Mouse (Mus musculus) forebrain, embryonic 12.5 days (tissue): ENCODE data around the gene Aatk. TPM values are rescaled to one million over a fixed set of nuclear protein-coding genes. Genes with fewer than 3 reads are reported as not detected.

Experiments
- ATAC-seq: fragments of 200-750 bp; cut with Nextera tagmentation; 2 replicates; pipeline ENCODE4 v1.8.0; 2017; ENCODE audit warnings: moderate TSS enrichment; ENCODE audit not compliant: low FRiP score
- H3K27ac ChIP-seq: fragments of 300-500 bp; sonication (generic); 2 replicates; pipeline ENCODE4 v1.5.1; 2016; ENCODE audit warnings: mild to moderate bottlenecking
- H3K27me3 ChIP-seq: fragments of 300-500 bp; sonication (generic); 2 replicates; pipeline ENCODE4 v1.6.1; 2016; ENCODE audit warnings: mild to moderate bottlenecking
- H3K36me3 ChIP-seq: fragments of 300-500 bp; sonication (generic); replicated peaks from 2 replicates; pipeline ENCODE4 v1.6.1; 2016; ENCODE audit warnings: mild to moderate bottlenecking
- H3K4me1 ChIP-seq: fragments of 300-500 bp; sonication (generic); 2 replicates; pipeline ENCODE4 v1.6.1; 2016
- H3K4me2 ChIP-seq: fragments of 300-500 bp; sonication (generic); 2 replicates; pipeline ENCODE4 v1.6.1; 2016; ENCODE audit warnings: mild to moderate bottlenecking, moderate library complexity
- H3K4me3 ChIP-seq: fragments of 300-500 bp; sonication (generic); replicated peaks from 2 replicates; pipeline ENCODE4 v1.5.1; 2016; ENCODE audit warnings: mild to moderate bottlenecking
- H3K9ac ChIP-seq: fragments of 300-500 bp; sonication (generic); 2 replicates; pipeline ENCODE4 v1.6.1; 2016; ENCODE audit warnings: mild to moderate bottlenecking
- H3K9me3 ChIP-seq: fragments of 300-500 bp; sonication (generic); 2 replicates; pipeline ENCODE4 v1.6.1; 2016
- WGBS: fragments of 180-500 bp; shearing (Covaris S2); methylation state at CpG from one replicate; pipeline ENCODE4 v1.1.7; 2016; 5-methylcytosine and 5-hydroxymethylcytosine counted together
- polyA plus RNA-seq: library from polyadenylated mRNA; unstranded; fragments of >200 nt; fragmentation: Nextera tagmentation; extraction: Ambion mirVana; gene quantifications from 2 replicates; pipeline ENCODE4 v1.2.1, GENCODE M21; 2016

The Aatk gene
- polyA plus RNA-seq, 1 experiment from 2014 or later: 6.1 TPM

DNA sequence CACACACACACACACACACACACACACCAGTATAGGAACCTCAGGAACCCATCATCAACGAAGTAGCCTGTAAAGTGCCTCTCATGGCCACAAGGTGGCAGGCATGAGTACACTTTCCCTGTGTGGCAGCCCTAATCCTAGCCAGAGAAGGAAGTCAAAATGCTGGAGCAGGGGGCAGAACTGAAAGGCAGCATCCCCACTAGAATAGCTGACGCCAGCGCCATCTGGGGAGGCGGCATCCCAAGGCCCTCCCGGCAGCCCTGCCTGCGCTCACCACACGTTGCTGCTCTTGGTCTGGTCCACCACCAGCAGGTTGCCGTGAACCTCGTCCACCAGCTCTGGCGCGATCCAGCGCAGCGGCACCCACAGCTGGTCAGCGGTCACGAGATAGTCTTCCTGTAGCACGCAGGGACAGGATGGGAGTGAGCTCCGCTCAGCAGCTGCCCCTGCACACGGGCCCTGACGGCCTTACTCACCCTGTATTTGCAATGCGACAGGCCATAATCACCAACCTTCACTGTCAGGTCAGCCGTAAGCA, 33.7 kb downstream of the Aatk start:
- Histone ChIP-seq H3K9me3 (no peaks in the 10 kb centered on the region), H3K4me1 (peaks cover 22% of the 10 kb centered on the region), H3K27ac (0 out of 2 replicates have a peak overlapping the region, but pooled peaks have one; percentile 36), H3K36me3 (no peaks in the 10 kb centered on the region), H3K4me3 (peak overlapping the region; percentile 28), H3K4me2 (peak overlapping the region; percentile 57), H3K9ac (peak overlapping the region; percentile 49), H3K27me3 (peaks cover 25% of the 10 kb centered on the region; the same call in 1 of the 2 replicates)
- peak; percentile 67 for ATAC-seq
- WGBS: 17% methylated on average over 21 of the region's 21 CpGs

DNA sequence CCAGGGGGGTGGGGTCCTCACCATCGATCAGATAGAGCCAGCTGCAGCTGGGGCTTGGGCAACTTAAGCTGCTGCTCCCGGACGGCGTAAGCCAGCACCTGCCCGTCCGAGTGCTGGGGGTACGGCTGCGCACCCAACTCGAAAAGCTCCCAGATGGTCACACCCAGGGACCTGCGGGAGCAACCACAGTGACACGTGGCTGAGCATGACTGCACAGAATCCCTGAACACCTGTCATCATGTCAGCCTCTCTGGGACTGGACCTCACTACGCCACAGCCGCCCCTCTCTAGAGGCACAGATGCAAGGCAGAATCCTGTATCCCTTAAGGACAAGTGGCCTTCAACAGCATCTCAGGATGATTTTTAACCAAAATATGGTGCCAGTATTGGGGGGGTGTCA, 34.3 kb downstream of the Aatk start:
- H3K4me1 ChIP-seq: peaks cover 22% of the 10 kb centered on the region

DNA sequence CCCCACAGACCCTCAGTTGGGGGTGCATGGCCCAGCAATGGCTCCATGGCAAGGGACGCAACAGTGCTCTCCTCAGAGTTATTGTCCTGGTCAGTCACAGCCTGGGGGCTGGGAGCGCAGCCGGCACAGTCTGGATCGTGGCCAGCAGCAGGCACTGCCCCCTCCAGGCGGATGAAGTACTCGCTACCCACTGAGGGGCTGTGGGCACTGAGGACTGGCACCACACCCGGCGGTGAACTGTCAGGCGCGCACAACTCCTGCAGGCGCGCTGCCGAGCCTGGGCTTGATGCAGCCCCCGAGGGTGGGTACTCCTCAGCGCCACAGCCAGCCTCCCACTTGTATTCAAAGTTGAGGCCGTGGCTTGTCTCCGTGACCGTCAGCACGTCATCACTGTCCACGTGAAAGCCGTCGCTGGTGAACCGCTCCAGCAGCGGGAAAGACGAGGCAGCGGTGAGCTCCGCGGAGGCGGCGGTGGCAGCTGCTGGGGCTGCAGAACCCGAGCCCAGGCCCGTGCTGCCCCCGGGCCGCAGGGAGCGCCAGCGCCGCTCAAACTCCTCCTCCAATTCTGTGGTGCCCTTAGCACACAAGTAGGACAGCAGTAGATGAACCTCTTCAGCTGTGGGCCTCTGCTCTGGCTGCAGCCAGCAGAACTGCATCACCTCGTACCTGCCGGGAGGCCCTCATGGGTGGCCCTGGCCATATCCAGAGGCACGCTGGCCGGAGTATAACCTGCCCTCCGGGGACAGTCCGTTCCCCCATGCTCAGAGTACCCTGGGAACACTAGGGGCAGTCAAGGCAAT, 35.0 kb downstream of the Aatk start:
- Histone ChIP-seq H3K9ac (no peak overlapping the region), H3K36me3 (no peaks in the 10 kb centered on the region), H3K4me1 (peaks cover 22% of the 10 kb centered on the region), H3K4me3 (0 out of 2 replicates have a peak overlapping the region, but pooled peaks have one; percentile 2), H3K9me3 (no peaks in the 10 kb centered on the region), H3K27ac (no peak overlapping the region), H3K27me3 (peaks cover 25% of the 10 kb centered on the region; the same call in 1 of the 2 replicates), H3K4me2 (peak overlapping the region; percentile 19)
- ATAC-seq: peak; percentile 30; the same call in 1 of the 2 replicates
- 56% methylated on average over 43 of the region's 43 CpGs for whole genome bisulfite sequencing

More for the DNA sequence above, 34.3 kb downstream of the Aatk start:
- H3K36me3 ChIP-seq: no peaks in the 10 kb centered on the region
- no peak overlapping the region for H3K9ac ChIP-seq
- no peak overlapping the region for H3K4me2 ChIP-seq
- no peaks in the 10 kb centered on the region for H3K9me3 ChIP-seq
- H3K27me3 ChIP-seq: peaks cover 25% of the 10 kb centered on the region; the same call in 1 of the 2 replicates
- 79% methylated on average over 13 of the region's 13 CpGs for WGBS
- H3K4me3 ChIP-seq: no peak overlapping the region
- no peak overlapping the region for H3K27ac ChIP-seq
- peak; percentile 28; the same call in 1 of the 2 replicates for ATAC-seq

DNA sequence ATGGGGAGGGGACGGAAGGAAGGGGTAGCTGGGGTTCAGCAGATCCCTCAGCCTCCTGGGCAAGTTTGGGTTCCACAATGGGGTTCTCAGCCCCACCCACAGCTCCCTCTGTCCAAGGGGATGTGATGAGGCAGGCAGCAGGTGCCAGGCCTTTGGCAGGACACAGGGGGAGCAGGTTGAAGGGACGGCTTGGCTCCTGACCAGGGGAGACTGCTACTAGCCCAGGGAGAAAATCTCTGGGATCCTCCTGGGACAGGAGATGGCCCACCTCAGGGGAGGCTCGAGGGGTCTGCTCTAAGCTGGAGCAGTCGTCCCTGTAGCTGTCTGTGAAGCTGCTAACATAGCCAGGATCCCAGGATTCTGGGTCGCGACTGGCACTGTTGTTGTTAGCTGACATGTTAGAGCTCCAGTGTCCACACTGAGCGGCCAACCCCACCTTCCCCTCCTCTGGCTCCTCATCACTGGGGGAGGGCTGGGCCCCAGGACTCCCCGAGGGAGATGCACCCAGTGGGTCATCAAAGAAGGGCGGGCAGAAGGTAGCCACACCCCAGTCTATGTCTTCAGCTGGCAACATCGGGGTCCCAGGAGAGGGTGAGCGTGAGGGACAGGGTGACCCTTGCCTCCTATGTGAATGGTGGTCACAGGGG, 35.7 kb downstream of the Aatk start:
- H3K9ac ChIP-seq: no peak overlapping the region
- H3K27me3 ChIP-seq: peaks cover 25% of the 10 kb centered on the region; the same call in 1 of the 2 replicates
- no peak overlapping the region for H3K4me3 ChIP-seq
- no peaks in the 10 kb centered on the region for H3K36me3 ChIP-seq
- H3K27ac ChIP-seq: no peak overlapping the region
- H3K9me3 ChIP-seq: no peaks in the 10 kb centered on the region
- ATAC-seq: no peak
- peaks cover 22% of the 10 kb centered on the region for H3K4me1 ChIP-seq
- H3K4me2 ChIP-seq: no peak overlapping the region
- 79% methylated on average over 11 of the region's 11 CpGs for WGBS

DNA sequence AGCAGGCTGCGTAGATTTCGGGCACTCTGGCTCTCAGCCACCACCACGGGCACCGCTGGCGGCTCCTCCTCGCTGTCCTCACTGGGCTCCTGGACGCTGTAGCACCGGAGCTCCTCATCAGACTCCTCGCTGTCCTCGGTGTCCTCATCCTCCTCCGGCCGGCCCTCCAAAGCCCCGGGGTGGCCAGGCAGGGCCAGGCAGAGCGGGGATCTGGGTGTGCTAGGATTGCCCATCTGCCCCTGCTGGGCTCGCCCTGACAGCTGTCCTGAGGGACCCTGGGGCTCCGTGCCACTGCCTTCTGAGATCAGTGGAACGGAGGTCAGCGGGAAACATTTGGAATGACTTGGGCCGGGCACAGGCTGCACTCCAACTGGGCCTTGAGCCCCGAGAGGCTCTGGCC, 37.0 kb downstream of the Aatk start:
- no peaks in the 10 kb centered on the region for H3K36me3 ChIP-seq
- no peak overlapping the region for H3K9ac ChIP-seq
- 86% methylated on average over 20 of the region's 20 CpGs for WGBS
- H3K27ac ChIP-seq: no peak overlapping the region
- ATAC-seq: no peak
- no peaks in the 10 kb centered on the region for H3K9me3 ChIP-seq
- H3K4me2 ChIP-seq: no peak overlapping the region
- H3K27me3 ChIP-seq: peaks cover 25% of the 10 kb centered on the region; the same call in 1 of the 2 replicates
- H3K4me3 ChIP-seq: no peak overlapping the region
- peaks cover 22% of the 10 kb centered on the region for H3K4me1 ChIP-seq

DNA sequence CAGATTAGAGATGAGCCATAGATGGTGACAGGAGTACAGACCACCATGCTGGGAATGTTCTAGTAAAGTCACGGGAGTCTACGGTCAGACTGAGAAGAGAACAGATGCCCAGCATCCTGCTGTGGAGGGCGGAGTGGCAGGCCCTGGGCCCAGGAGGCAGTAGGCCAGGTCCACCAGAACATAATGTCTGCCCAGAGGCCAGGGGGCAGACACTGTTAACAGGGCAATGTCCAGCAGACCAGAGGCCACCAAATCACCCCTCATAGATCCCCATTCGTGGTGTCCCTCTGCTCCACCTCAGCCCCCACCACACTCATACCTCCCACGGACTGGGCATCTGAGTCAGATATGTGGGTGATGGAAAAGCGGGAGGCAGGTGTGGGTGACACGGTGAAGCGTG, 38.0 kb downstream of the Aatk start:
- Histone ChIP-seq H3K27me3 (peaks cover 20% of the 10 kb centered on the region; the same call in 1 of the 2 replicates), H3K4me2 (no peak overlapping the region), H3K4me1 (peaks cover 22% of the 10 kb centered on the region), H3K9me3 (no peaks in the 10 kb centered on the region), H3K9ac (no peak overlapping the region), H3K4me3 (no peak overlapping the region), H3K27ac (no peak overlapping the region), H3K36me3 (no peaks in the 10 kb centered on the region)
- no peak for ATAC-seq
- 90% methylated on average over 8 of the region's 8 CpGs for WGBS

DNA sequence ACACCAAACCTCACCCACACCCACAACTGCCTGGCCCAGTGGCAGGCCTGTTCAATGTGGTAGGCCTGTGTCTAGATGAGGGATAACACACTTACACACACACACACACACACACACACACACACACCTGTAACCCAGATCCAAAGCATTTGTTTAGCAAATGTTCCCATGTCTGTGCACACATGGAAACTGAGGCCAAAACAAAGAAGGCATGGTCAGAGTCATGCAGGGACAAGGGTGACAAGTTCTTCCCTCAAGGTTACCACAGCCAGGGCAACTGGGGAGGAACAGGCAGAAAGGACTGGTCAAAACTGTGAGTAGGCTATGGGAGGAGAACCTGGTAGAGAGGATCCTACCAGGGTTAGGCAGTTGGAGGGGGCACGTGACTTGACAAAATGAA, 38.5 kb downstream of the Aatk start:
- Histone ChIP-seq H3K9ac (no peak overlapping the region), H3K27ac (no peak overlapping the region), H3K27me3 (peaks cover 18% of the 10 kb centered on the region; the same call in 1 of the 2 replicates), H3K36me3 (no peaks in the 10 kb centered on the region), H3K4me2 (no peak overlapping the region), H3K9me3 (no peaks in the 10 kb centered on the region), H3K4me1 (peaks cover 20% of the 10 kb centered on the region), H3K4me3 (no peak overlapping the region)
- no peak for ATAC-seq
- 86% methylated on average over 1 of the region's 1 CpGs for WGBS

DNA sequence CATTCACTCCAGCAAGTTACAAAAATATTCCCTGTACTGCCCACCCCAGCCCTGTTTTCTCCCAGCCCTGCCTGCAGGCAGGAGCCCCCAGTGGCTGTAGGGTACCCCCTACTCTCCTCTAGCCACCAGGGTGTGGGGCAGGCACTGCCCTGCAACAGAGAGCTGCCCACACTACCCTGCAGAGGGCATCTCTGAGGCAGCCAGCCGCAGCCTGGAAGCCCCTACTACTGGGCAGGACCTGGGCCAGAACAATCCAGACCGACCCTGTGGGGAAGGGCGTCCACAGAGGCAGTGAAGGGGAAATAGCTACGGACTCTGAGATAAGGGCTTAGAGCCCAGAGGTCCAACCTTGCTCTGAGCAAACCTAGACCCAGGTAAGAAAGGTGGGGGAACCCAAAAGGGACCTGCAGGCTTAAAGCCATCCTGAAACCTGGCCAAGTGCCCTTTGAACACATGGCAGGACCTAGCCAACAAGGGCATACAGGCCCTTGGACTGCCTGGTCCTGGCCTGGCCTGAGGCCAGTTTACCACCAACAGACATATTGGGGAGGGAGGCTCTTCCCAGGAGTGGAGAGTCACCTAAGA, 39.4 kb downstream of the Aatk start:
- WGBS: 75% methylated on average over 4 of the region's 4 CpGs
- Histone ChIP-seq H3K9me3 (no peaks in the 10 kb centered on the region), H3K4me2 (no peak overlapping the region), H3K27ac (no peak overlapping the region), H3K4me3 (no peak overlapping the region), H3K4me1 (peaks cover 13% of the 10 kb centered on the region), H3K36me3 (no peaks in the 10 kb centered on the region), H3K27me3 (peaks cover 15% of the 10 kb centered on the region; the same call in 1 of the 2 replicates), H3K9ac (no peak overlapping the region)
- no peak for ATAC-seq

DNA sequence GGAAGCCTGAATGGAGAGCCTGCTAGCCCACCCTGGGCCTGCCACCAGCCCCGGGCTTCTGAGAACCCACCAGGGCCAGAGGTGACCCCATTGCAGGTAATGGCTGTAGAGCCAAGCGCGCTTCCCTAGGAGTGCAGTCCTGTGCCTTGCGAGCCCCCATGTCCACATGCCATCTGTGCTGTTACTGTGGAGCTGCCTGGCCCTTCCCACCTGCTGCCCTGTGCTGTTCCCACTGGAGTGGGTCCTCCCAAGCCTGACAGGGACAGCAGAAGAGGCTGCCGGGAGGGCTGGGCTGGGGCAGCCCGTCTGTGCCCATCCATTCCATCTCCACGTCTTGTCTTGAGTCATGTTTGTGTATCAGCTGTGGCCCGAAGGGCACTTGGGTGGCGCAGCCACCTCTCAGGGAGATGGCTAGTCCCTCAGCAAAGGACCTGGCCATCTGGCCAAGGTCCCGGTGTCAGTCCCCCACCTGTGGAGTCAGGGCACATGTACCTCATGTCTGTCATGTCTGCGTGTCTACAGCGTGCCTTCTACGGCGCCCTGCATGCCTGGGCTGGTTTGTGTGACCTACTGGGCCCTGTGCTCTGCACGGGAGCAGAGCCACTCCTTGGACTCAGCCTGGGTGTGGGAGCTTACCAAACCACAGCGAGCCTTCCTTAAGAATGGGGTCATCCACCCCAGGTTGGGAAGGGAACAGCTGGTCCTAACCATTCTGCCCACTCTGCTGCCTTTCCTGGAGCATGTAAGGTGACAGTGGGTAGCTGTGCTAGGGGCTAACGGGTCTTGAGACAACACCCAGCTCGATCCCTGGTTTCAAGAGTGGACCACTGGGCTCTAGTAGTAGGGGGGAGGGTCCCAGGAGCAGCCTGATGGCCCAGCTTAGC, 41.3 kb downstream of the Aatk start:
- H3K27ac ChIP-seq: no peak overlapping the region
- no peak overlapping the region for H3K4me2 ChIP-seq
- no peak for ATAC-seq
- H3K4me1 ChIP-seq: 0 out of 2 replicates have a peak, but pooled peaks cover 5% of the 10 kb centered on the region
- no peak overlapping the region for H3K9ac ChIP-seq
- no peaks in the 10 kb centered on the region for H3K27me3 ChIP-seq
- no peaks in the 10 kb centered on the region for H3K36me3 ChIP-seq
- WGBS: 88% methylated on average over 18 of the region's 18 CpGs
- no peak overlapping the region for H3K4me3 ChIP-seq
- no peaks in the 10 kb centered on the region for H3K9me3 ChIP-seq

DNA sequence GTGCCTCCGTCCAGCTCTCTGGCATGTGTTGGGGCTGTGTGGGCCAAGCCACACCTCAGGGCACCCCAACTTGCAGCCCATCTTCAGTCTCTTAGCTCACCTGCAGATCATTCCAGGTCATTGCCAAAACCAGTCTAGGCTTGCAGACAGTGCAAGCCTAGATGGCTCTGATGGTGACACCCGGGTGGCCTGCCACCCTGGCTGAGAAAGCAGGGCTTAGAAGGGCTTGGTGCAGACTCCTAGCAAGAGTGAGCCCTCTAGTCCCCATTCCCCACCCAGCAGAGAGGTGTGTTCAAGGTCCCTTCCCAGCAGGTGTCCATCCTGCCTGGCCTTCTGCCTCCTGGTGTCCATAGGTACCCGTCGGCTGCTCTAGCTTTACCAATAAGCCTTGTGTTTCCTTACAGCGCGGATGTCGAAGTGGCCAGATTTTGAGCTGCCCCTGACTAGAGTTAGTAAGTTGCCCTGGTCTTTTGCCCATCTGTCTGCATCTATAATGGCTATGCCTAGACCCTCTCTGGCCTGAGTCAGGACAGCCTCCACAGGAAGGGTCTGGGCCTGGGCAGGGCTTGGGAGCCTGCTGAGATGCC, 44.2 kb downstream of the Aatk start:
- no peak overlapping the region for H3K4me3 ChIP-seq
- 94% methylated on average over 7 of the region's 7 CpGs for WGBS
- no peak overlapping the region for H3K9ac ChIP-seq
- H3K9me3 ChIP-seq: no peaks in the 10 kb centered on the region
- no peaks in the 10 kb centered on the region for H3K27me3 ChIP-seq
- no peak overlapping the region for H3K27ac ChIP-seq
- H3K4me1 ChIP-seq: 0 out of 2 replicates have a peak, but pooled peaks cover 5% of the 10 kb centered on the region
- ATAC-seq: no peak
- H3K4me2 ChIP-seq: no peak overlapping the region
- H3K36me3 ChIP-seq: no peaks in the 10 kb centered on the region

DNA sequence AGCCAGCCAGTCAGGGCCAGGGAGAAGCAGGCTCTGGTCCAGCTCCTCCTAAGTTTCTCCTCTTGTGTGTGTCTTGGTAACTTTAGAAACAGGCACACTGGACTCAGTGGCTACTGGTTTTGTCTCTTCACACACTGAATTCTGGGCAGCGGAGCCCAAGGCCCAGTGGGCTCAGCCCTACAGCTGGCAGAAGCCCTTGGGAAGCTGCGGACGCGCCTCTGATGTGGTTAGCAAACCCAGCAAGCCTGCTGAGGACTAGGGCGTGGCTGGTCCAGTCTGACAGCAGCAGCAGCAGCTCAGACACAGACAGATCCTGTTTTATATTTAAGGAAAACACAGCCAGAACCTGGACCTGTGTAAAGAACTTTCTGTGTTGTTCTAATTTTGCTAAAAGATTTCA, 44.9 kb downstream of the Aatk start:
- H3K4me3 ChIP-seq: no peak overlapping the region
- H3K9ac ChIP-seq: no peak overlapping the region
- H3K27me3 ChIP-seq: no peaks in the 10 kb centered on the region
- no peak for ATAC-seq
- 0 out of 2 replicates have a peak, but pooled peaks cover 5% of the 10 kb centered on the region for H3K4me1 ChIP-seq
- H3K4me2 ChIP-seq: no peak overlapping the region
- H3K27ac ChIP-seq: no peak overlapping the region
- no peaks in the 10 kb centered on the region for H3K9me3 ChIP-seq
- no peaks in the 10 kb centered on the region for H3K36me3 ChIP-seq
- WGBS: 87% methylated on average over 5 of the region's 5 CpGs
